Mouse (Mus musculus) kidney, embryonic 16.5 days (tissue): ENCODE results near the gene Ldlrad3. TPM values are rescaled to one million over a fixed set of nuclear protein-coding genes. Genes with fewer than 3 reads are reported as not detected.

Source experiments
- ATAC-seq: fragments of 200-750 bp; cut with Nextera tagmentation; 2 replicates; pipeline ENCODE4 v1.8.0; 2017; ENCODE audit warnings: moderate TSS enrichment; ENCODE audit not compliant: low FRiP score, low TSS enrichment
- H3K27ac ChIP-seq: fragments of 300-500 bp; sonication (generic); 2 replicates; pipeline ENCODE4 v1.5.1; 2014; ENCODE audit warnings: low read length
- H3K27me3 ChIP-seq: fragments of 300-500 bp; sonication (generic); 2 replicates; pipeline ENCODE4 v1.6.1; 2014; ENCODE audit warnings: low read length, control low read depth, mixed read lengths; ENCODE audit not compliant: insufficient read depth
- H3K36me3 ChIP-seq: fragments of 300-500 bp; sonication (generic); 2 replicates; pipeline ENCODE4 v1.6.1; 2014; ENCODE audit warnings: low read length, control low read depth, mixed read lengths; ENCODE audit not compliant: insufficient read depth
- H3K4me1 ChIP-seq: fragments of 300-500 bp; sonication (generic); 2 replicates; pipeline ENCODE4 v1.6.1; 2014; ENCODE audit warnings: low read length, control low read depth, mixed read lengths; ENCODE audit not compliant: insufficient read depth
- H3K4me2 ChIP-seq: fragments of 300-500 bp; sonication (generic); replicated peaks from 2 replicates; pipeline ENCODE4 v1.6.1; 2014; ENCODE audit warnings: low read depth, low read length
- H3K4me3 ChIP-seq: fragments of 300-500 bp; sonication (generic); 2 replicates; pipeline ENCODE4 v1.5.1; 2014; ENCODE audit warnings: mild to moderate bottlenecking, low read length
- H3K9ac ChIP-seq: fragments of 300-500 bp; sonication (generic); replicated peaks from 2 replicates; pipeline ENCODE4 v1.6.1; 2014; ENCODE audit warnings: low read length
- H3K9me3 ChIP-seq: fragments of 300-500 bp; sonication (generic); 2 replicates; pipeline ENCODE4 v1.6.1; 2016; ENCODE audit warnings: low read length, control low read depth
- WGBS: fragments of 180-500 bp; shearing (Covaris S2); extraction: QIAGEN DNeasy Blood & Tissue Kit; methylation state at CpG from one replicate; pipeline ENCODE4 v1.1.7; 2014; 5-methylcytosine and 5-hydroxymethylcytosine counted together
- polyA plus RNA-seq: library from polyadenylated mRNA; unstranded; fragments of >200 nt; fragmentation: Nextera tagmentation; extraction: Ambion mirVana; gene quantifications from 2 replicates; pipeline ENCODE4 v1.2.1, GENCODE M21; 2015

Gene Ldlrad3
- polyA plus RNA-seq, 1 experiment from 2014 or later, result 38.3 TPM

- no peak overlapping the region for H3K4me2 ChIP-seq
- no peaks in the 10 kb centered on the region for H3K9me3 ChIP-seq
- WGBS, result 88% methylated on average over 15 of the region's 15 CpGs
- no peak overlapping the region for H3K9ac ChIP-seq
- ATAC-seq, result no peak
- no peaks in the 10 kb centered on the region for H3K27me3 ChIP-seq
- no peaks in the 10 kb centered on the region for H3K36me3 ChIP-seq
- peaks cover 6% of the 10 kb centered on the region for H3K4me1 ChIP-seq
- H3K4me3 ChIP-seq, result no peak overlapping the region
- H3K27ac ChIP-seq, result no peak overlapping the region
Observed at GRCm38 (mm10) chr2:101909326-101910080, 276.7 kb downstream of the Ldlrad3 start.

- ATAC-seq, result no peak
- Histone ChIP-seq H3K36me3 (no peaks in the 10 kb centered on the region), H3K9me3 (no peaks in the 10 kb centered on the region), H3K27ac (no peak overlapping the region), H3K4me2 (no peak overlapping the region), H3K4me1 (peaks cover 6% of the 10 kb centered on the region), H3K9ac (no peak overlapping the region), H3K27me3 (no peaks in the 10 kb centered on the region), H3K4me3 (no peak overlapping the region)
- WGBS, result 73% methylated on average over 13 of the region's 13 CpGs
Observed at GRCm38 (mm10) chr2:101908773-101909172, 277.4 kb downstream of the Ldlrad3 start.

GRCm38 (mm10) chr2:101907386-101908022, 278.7 kb downstream of the Ldlrad3 start:
- Histone ChIP-seq H3K4me2 (no peak overlapping the region), H3K4me1 (peaks cover 6% of the 10 kb centered on the region), H3K27me3 (no peaks in the 10 kb centered on the region), H3K9ac (no peak overlapping the region), H3K27ac (no peak overlapping the region), H3K9me3 (no peaks in the 10 kb centered on the region), H3K36me3 (no peaks in the 10 kb centered on the region), H3K4me3 (no peak overlapping the region)
- no peak for ATAC-seq
- 62% methylated on average over 10 of the region's 10 CpGs for WGBS

GRCm38 (mm10) chr2:101906379-101906690, 279.9 kb downstream of the Ldlrad3 start:
- H3K4me1 ChIP-seq, result peaks cover 6% of the 10 kb centered on the region
- no peaks in the 10 kb centered on the region for H3K27me3 ChIP-seq
- peak; percentile 64 for ATAC-seq
- no peaks in the 10 kb centered on the region for H3K36me3 ChIP-seq
- H3K9me3 ChIP-seq, result no peaks in the 10 kb centered on the region
- no peak overlapping the region for H3K27ac ChIP-seq
- WGBS, result 45% methylated on average over 5 of the region's 5 CpGs
- no peak overlapping the region for H3K4me3 ChIP-seq
- H3K4me2 ChIP-seq, result peak overlapping the region; percentile 46
- H3K9ac ChIP-seq, result no peak overlapping the region; the same call in 1 of the 2 replicates

- 0 out of 2 replicates have a peak overlapping the region, but pooled peaks have one; percentile 18 for H3K4me3 ChIP-seq
- peak overlapping the region; percentile 46 for H3K4me2 ChIP-seq
- no peak overlapping the region for H3K27ac ChIP-seq
- H3K36me3 ChIP-seq, result no peaks in the 10 kb centered on the region
- ATAC-seq, result peak; percentile 78
- no peaks in the 10 kb centered on the region for H3K9me3 ChIP-seq
- H3K27me3 ChIP-seq, result no peaks in the 10 kb centered on the region
- peak overlapping the region; percentile 40 for H3K9ac ChIP-seq
- peaks cover 6% of the 10 kb centered on the region for H3K4me1 ChIP-seq
- 21% methylated on average over 21 of the region's 21 CpGs for WGBS
Observed at GRCm38 (mm10) chr2:101905534-101906378, 280.4 kb downstream of the Ldlrad3 start.

GRCm38 (mm10) chr2:101902196-101902595, 284.0 kb downstream of the Ldlrad3 start:
- no peaks in the 10 kb centered on the region for H3K9me3 ChIP-seq
- H3K4me1 ChIP-seq, result peaks cover 6% of the 10 kb centered on the region
- no peaks in the 10 kb centered on the region for H3K27me3 ChIP-seq
- H3K27ac ChIP-seq, result no peak overlapping the region
- no peak for ATAC-seq
- H3K9ac ChIP-seq, result no peak overlapping the region
- H3K36me3 ChIP-seq, result peaks cover 2% of the 10 kb centered on the region; the same call in 1 of the 2 replicates
- no peak overlapping the region for H3K4me3 ChIP-seq
- no peak overlapping the region for H3K4me2 ChIP-seq
- WGBS, result 83% methylated on average over 4 of the region's 4 CpGs

Other genes starting within 250 kb of the Ldlrad3 start
- gene Trim44, start 221.4 kb upstream of the Ldlrad3 start, polyA plus RNA-seq, result 22.6 and 23.4 TPM in 2 replicates